Mouse (Mus musculus): ENCODE measurements around the gene Garnl3. TPM values are rescaled to one million over a fixed set of nuclear protein-coding genes. Genes with fewer than 3 reads are reported as not detected.

Garnl3 gene
- total and polyA plus RNA-seq, 3 experiments, result 0.55 to 2.6 TPM; not detected in 1

DNA sequence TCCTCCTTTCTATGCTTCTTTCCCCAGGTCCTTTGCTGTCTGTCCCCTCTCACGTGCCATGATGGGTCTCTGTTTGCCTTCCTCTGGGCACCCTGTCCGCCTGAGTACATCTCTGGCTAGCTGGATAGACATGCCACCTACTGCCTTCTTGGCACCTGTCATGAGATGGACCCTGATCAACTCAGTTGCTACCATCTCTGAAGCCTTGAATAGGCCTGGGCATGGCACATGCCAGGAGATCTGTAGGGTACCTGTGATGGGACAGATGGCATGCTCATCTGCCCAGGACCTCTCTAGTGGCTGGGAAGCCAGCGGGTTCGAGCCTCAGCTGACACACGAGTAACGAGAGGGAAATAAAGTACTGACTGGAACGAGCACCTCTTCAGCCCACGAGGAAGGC is 157.2 kb downstream of the Garnl3 start:
- H3K27me3 ChIP-seq (ENCODE audit: insufficient read depth, low read length), result no peaks in the 10 kb centered on the region
- H3K4me1 ChIP-seq (ENCODE audit: insufficient read depth, low read depth, low read length), result peaks cover 28% of the 10 kb centered on the region
- no peaks in the 10 kb centered on the region for H3K9me3 ChIP-seq (replicated peaks)
- peaks cover 80% of the 10 kb centered on the region for H3K36me3 ChIP-seq (replicated peaks)
- H3K4me3 ChIP-seq (ENCODE audit: low read depth, low read length), result no peak overlapping the region
- DNase-seq (ENCODE audit: low spot score) (no peak), ATAC-seq (ENCODE audit: extremely low read depth, insufficient number of reproducible peaks, low FRiP score, poor library complexity, severe bottlenecking) (no peak)
- TF ChIP-seq CTCF (IDR thresholded peaks at IDR 0.05; ENCODE audit: low read depth, low read length) (no peak), GATA1 (IDR thresholded peaks at IDR 0.05; ENCODE audit: borderline replicate concordance, low read length) (no peak)

DNA sequence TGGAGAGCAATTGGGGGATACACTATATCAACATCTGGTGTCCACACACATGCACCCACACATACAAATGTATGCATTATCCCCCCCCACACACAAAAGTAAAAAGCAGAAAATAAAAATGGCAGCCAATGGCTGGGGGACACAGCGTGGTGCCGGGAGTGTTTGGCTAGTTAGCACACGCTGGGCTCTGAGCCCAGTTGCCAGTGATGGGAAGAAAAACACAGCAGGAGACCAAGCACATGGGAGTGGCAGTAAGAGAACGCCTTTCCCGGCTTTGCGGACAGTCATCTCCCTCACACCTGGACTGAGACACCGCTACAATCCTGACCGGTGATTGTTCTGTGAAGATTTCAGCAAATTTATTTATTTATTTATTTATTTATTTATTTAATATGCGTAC is 160.2 kb downstream of the Garnl3 start:
- H3K27me3 ChIP-seq (ENCODE audit: insufficient read depth, low read length), result no peaks in the 10 kb centered on the region
- peaks cover 73% of the 10 kb centered on the region for H3K36me3 ChIP-seq (replicated peaks)
- TF ChIP-seq GATA2 (IDR thresholded peaks at IDR 0.05; ENCODE audit: borderline replicate concordance, low read depth, low read length), result no peak
- TF ChIP-seq POLR2AphosphoS5 (IDR thresholded peaks at IDR 0.05; ENCODE audit: insufficient replicate concordance, low read depth, low read length), result no peak
- TF ChIP-seq TAL1 (conservative IDR thresholded peaks at IDR 0.05; ENCODE audit: low read depth, low read length), result no peak
- TF ChIP-seq GATA1 (IDR thresholded peaks at IDR 0.05; ENCODE audit: borderline replicate concordance, low read length), result no peak
- no peak for TF ChIP-seq CTCF (IDR thresholded peaks at IDR 0.05; ENCODE audit: low read depth, low read length)
- no peaks in the 10 kb centered on the region for H3K9me3 ChIP-seq (replicated peaks)
- DNase-seq (ENCODE audit: low spot score) (no peak), ATAC-seq (ENCODE audit: extremely low read depth, insufficient number of reproducible peaks, low FRiP score, poor library complexity, severe bottlenecking) (no peak)
- no peak overlapping the region for H3K4me3 ChIP-seq (ENCODE audit: low read depth, low read length)
- H3K4me1 ChIP-seq (ENCODE audit: insufficient read depth, low read depth, low read length), result peaks cover 29% of the 10 kb centered on the region

DNA sequence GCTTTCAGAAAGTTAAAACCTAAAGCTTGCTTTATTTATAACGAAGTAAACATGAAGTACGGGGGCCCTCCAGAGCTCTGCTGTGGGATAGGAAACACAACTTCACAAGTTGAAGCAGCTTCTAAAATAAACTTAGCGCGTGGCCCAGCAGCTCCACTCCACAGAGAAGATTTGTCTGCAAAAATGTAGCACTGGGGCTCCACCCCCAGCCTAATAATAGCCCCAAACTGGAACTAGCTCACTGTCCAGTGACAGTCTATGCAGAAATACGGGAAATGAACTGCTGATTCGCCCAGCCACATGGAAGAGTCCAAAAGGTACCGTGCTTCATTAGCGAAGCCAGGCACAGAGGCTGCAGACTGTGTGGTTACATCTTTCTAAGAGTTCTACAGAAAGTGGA is 162.1 kb downstream of the Garnl3 start:
- Histone ChIP-seq H3K36me3 (replicated peaks) (peaks cover 62% of the 10 kb centered on the region), H3K4me1 (ENCODE audit: insufficient read depth, low read depth, low read length) (peaks cover 42% of the 10 kb centered on the region), H3K9me3 (replicated peaks) (no peaks in the 10 kb centered on the region), H3K4me3 (ENCODE audit: low read depth, low read length) (no peak overlapping the region), H3K27me3 (ENCODE audit: insufficient read depth, low read length) (no peaks in the 10 kb centered on the region)
- no peak for TF ChIP-seq GATA2 (IDR thresholded peaks at IDR 0.05; ENCODE audit: borderline replicate concordance, low read depth, low read length)
- no peak for TF ChIP-seq TAL1 (conservative IDR thresholded peaks at IDR 0.05; ENCODE audit: low read depth, low read length)
- no peak for TF ChIP-seq POLR2AphosphoS5 (IDR thresholded peaks at IDR 0.05; ENCODE audit: insufficient replicate concordance, low read depth, low read length)
- TF ChIP-seq CTCF (IDR thresholded peaks at IDR 0.05; ENCODE audit: low read depth, low read length), result no peak
- TF ChIP-seq GATA1 (IDR thresholded peaks at IDR 0.05; ENCODE audit: borderline replicate concordance, low read length), result no peak
- no peak for ATAC-seq (ENCODE audit: extremely low read depth, insufficient number of reproducible peaks, low FRiP score, poor library complexity, severe bottlenecking)
- DNase-seq (ENCODE audit: low spot score), result no peak

DNA sequence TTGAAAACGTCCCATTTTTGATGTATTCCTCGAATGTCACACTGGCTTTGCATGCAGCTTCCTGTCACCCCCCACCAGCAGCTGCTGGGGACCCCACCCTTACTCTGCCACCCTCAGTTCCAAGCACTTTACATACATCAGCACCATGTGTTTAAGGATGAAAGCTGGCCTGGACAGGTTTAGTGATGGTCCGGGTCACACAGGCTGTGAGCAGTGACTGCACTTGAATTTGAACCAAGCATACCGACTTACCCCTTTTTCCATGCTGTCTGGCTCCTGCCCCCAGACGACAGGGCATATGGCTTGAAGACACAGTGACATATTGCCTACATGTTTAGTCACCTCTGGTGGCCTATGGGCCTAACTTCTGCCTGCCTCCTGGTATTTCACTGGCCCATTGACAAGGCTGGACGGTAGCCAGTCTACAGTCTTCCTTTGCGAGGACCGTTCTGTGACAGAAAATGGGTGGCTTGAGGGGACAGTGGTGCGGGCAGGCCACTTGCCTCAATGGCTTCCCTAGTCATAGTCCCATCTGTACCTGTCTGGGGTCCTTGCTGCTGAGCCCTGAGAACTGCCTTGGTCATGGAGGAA is 163.3 kb downstream of the Garnl3 start:
- H3K9me3 ChIP-seq (replicated peaks), result no peaks in the 10 kb centered on the region
- H3K4me1 ChIP-seq (ENCODE audit: insufficient read depth, low read depth, low read length), result peaks cover 51% of the 10 kb centered on the region
- H3K27me3 ChIP-seq (ENCODE audit: insufficient read depth, low read length), result no peaks in the 10 kb centered on the region
- peak overlapping the region; percentile 89; the same call in 1 of the 2 replicates for H3K4me3 ChIP-seq (ENCODE audit: low read depth, low read length)
- TF ChIP-seq GATA1 (IDR thresholded peaks at IDR 0.05; ENCODE audit: borderline replicate concordance, low read length), result no peak
- peak; percentile 80; the same call in 1 of the 2 replicates for TF ChIP-seq POLR2AphosphoS5 (IDR thresholded peaks at IDR 0.05; ENCODE audit: insufficient replicate concordance, low read depth, low read length)
- no peak for TF ChIP-seq TAL1 (conservative IDR thresholded peaks at IDR 0.05; ENCODE audit: low read depth, low read length)
- no peak for TF ChIP-seq GATA2 (IDR thresholded peaks at IDR 0.05; ENCODE audit: borderline replicate concordance, low read depth, low read length)
- DNase-seq (ENCODE audit: low spot score), result no peak
- peaks cover 62% of the 10 kb centered on the region for H3K36me3 ChIP-seq (replicated peaks)
- ATAC-seq (ENCODE audit: extremely low read depth, insufficient number of reproducible peaks, low FRiP score, poor library complexity, severe bottlenecking), result no peak

DNA sequence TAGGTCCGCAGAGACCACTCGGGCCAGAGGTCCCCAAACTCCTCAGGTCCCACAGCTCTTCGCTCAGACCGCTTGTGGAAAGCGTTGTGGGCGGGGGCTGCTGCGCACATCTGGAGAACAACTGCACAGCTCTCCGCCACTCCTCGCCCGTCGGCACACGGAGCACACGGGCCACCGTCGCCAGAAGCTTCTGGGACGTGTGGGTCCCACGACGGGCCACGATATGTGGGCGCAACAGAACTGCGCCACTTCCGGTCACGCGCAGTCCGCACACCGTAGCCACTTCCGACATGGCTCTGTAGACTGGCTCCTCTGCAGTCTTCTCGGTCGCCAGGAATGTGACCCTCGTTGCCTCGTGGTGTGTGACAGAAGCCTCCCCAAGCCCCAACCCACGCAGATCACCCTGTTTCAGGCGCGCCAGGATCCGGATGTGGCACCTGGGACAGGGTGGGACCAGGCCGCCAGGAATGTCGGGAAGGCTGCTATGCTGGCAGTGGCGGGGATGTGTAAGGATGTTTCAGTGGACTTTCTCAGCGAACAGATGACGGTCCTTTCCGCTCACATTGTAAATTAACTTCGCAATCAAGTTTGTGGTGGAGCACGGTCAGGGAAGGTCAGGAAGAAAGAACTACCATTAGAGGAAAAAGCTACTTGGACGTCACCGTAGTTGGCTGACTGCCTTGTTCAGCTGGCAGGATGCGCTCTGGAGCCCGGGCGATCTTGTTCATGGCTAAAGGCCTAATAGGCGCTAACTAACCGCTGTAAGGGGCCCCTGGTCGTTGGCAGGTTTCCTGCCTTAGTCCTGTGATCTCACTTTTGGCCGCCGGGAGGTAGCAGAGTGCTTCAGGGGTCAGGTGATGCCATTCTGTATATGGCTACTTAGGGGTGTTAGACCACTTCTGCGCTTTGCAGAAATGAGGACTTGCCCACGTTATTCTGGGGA is 164.5 kb downstream of the Garnl3 start:
- Histone ChIP-seq H3K4me1 (ENCODE audit: insufficient read depth, low read depth, low read length) (peaks cover 54% of the 10 kb centered on the region), H3K36me3 (replicated peaks) (peaks cover 65% of the 10 kb centered on the region), H3K9me3 (replicated peaks) (no peaks in the 10 kb centered on the region), H3K27me3 (ENCODE audit: insufficient read depth, low read length) (no peaks in the 10 kb centered on the region), H3K4me3 (ENCODE audit: low read depth, low read length) (peak overlapping the region; percentile 89)
- peak; percentile 72 for DNase-seq (ENCODE audit: low spot score)
- ATAC-seq (ENCODE audit: extremely low read depth, insufficient number of reproducible peaks, low FRiP score, poor library complexity, severe bottlenecking), result peak; percentile 65
- TF ChIP-seq GATA2 (IDR thresholded peaks at IDR 0.05; ENCODE audit: borderline replicate concordance, low read depth, low read length) (no peak), GATA1 (IDR thresholded peaks at IDR 0.05; ENCODE audit: borderline replicate concordance, low read length) (no peak), TAL1 (conservative IDR thresholded peaks at IDR 0.05; ENCODE audit: low read depth, low read length) (no peak), CTCF (IDR thresholded peaks at IDR 0.05; ENCODE audit: low read depth, low read length) (peak; percentile 43), POLR2AphosphoS5 (IDR thresholded peaks at IDR 0.05; ENCODE audit: insufficient replicate concordance, low read depth, low read length) (peak; percentile 76)

DNA sequence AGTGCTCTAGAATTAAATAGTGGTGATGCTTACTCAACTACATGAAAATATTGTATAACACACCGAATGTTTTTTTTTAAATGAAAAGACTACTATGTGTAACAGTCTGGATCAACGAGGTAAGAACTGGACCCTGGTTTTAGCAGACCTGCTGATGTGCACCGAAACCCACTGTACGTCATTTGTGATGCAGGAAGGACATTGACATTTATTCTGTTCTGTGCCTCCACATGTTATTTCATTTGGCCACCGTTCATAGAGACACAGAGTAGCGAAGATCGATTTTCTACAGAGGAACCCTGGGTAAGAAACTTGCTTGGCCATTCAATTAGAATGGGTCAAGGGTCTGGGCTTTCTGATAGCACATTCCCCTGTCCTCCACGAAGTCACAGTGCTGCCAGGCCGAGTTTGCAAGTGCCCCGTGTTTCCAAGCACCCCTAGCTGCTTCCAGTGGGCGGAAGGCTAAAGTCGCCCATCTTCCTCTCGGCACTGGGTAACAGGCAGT is 165.2 kb downstream of the Garnl3 start:
- peak; percentile 45; the same call in 1 of the 2 replicates for TF ChIP-seq POLR2AphosphoS5 (IDR thresholded peaks at IDR 0.05; ENCODE audit: insufficient replicate concordance, low read depth, low read length)
- TF ChIP-seq CTCF (IDR thresholded peaks at IDR 0.05; ENCODE audit: low read depth, low read length), result no peak
- Histone ChIP-seq H3K27me3 (ENCODE audit: insufficient read depth, low read length) (no peaks in the 10 kb centered on the region), H3K4me1 (ENCODE audit: insufficient read depth, low read depth, low read length) (peaks cover 55% of the 10 kb centered on the region), H3K36me3 (replicated peaks) (peaks cover 65% of the 10 kb centered on the region), H3K9me3 (replicated peaks) (no peaks in the 10 kb centered on the region), H3K4me3 (ENCODE audit: low read depth, low read length) (peak overlapping the region; percentile 89)
- DNase-seq (ENCODE audit: low spot score) (no peak), ATAC-seq (ENCODE audit: extremely low read depth, insufficient number of reproducible peaks, low FRiP score, poor library complexity, severe bottlenecking) (no peak)
